Mouse (Mus musculus): ENCODE results near the gene Scd4. TPM values are rescaled to one million over a fixed set of nuclear protein-coding genes. Genes with fewer than 3 reads are reported as not detected.
A peak's percentile ranks its signal among the peaks of the same experiment; 100 is the strongest.

Gene Scd4
- polyA plus RNA-seq, 1 experiment from 2014 or later, result 0.12 TPM

DNA sequence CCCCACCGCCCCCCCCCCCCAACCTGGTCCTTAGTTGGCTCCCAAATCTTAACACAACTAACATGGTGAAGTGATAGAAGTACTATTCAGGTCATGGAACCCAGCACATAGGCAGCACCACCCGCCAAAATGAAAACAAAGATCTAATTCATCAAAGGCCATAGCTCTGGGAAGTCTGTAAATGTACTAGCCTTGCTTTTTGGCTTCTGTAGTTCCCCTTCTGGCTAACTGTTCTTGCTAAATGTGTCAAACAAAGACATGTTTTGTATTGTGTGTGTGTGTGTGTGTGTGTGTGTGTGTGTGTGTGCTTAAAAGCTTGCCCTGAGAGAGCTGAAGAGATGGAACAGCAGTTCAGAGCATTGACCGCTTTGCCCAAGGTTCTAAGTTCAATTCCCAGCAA is 19.8 kb upstream of the Scd4 start:
- TF ChIP-seq CTCF (IDR thresholded peaks at IDR 0.05; ENCODE audit: low read depth), result no peak
- ATAC-seq (replicated peaks; ENCODE audit: low FRiP score, low read depth) (no peak), DNase-seq (ENCODE audit: low spot score) (no peak)
- Histone ChIP-seq H3K9me3 (replicated peaks; ENCODE audit: low read length) (no peaks in the 10 kb centered on the region), H3K27ac (no peak overlapping the region), H3K4me3 (replicated peaks; ENCODE audit: low read depth, low read length) (no peak overlapping the region), H3K4me2 (ENCODE audit: low read length) (no peak overlapping the region), H3K27me3 (ENCODE audit: insufficient read depth, low read length) (no peaks in the 10 kb centered on the region), H3K9ac (ENCODE audit: low read depth, low read length) (no peak overlapping the region), H3K4me1 (replicated peaks; ENCODE audit: insufficient read depth, low read length) (peaks cover 13% of the 10 kb centered on the region), H3K36me3 (ENCODE audit: insufficient read depth, low read length) (no peaks in the 10 kb centered on the region)
- WGBS, result 82% methylated on average over 3 of the region's 3 CpGs

DNA sequence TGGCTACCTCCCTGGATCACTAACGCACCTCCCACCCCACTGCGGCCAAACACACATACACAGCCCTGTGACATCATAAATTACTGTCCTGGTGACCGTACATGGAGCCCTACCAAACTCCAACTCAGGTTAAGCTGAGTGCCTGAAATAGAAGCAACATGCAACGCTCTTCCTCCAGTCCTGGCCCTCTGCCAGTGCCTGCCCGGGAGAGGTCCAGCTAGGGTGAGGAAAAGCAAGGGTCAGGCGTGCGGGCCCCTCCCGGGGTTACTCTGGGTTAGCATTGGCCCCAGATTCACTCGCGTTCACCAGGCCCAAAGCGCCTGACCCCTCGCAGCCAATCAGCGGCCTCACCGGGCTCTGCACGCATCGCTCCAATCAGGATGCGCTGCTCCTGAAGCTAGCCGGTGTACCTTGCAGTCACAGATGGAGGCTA is 18.5 kb upstream of the Scd4 start:
- ATAC-seq (replicated peaks; ENCODE audit: low FRiP score, low read depth) (peak; percentile 96), DNase-seq (ENCODE audit: low spot score) (peak; percentile 80)
- Histone ChIP-seq H3K27ac (peak overlapping the region; percentile 84), H3K4me3 (replicated peaks; ENCODE audit: low read depth, low read length) (peak overlapping the region; percentile 51), H3K9me3 (replicated peaks; ENCODE audit: low read length) (no peaks in the 10 kb centered on the region), H3K27me3 (ENCODE audit: insufficient read depth, low read length) (no peaks in the 10 kb centered on the region), H3K4me1 (replicated peaks; ENCODE audit: insufficient read depth, low read length) (peaks cover 13% of the 10 kb centered on the region), H3K9ac (ENCODE audit: low read depth, low read length) (peak overlapping the region; percentile 59), H3K4me2 (ENCODE audit: low read length) (peak overlapping the region; percentile 73), H3K36me3 (ENCODE audit: insufficient read depth, low read length) (no peaks in the 10 kb centered on the region)
- no peak for TF ChIP-seq CTCF (IDR thresholded peaks at IDR 0.05; ENCODE audit: low read depth)
- 1% methylated on average over 18 of the region's 18 CpGs for WGBS

DNA sequence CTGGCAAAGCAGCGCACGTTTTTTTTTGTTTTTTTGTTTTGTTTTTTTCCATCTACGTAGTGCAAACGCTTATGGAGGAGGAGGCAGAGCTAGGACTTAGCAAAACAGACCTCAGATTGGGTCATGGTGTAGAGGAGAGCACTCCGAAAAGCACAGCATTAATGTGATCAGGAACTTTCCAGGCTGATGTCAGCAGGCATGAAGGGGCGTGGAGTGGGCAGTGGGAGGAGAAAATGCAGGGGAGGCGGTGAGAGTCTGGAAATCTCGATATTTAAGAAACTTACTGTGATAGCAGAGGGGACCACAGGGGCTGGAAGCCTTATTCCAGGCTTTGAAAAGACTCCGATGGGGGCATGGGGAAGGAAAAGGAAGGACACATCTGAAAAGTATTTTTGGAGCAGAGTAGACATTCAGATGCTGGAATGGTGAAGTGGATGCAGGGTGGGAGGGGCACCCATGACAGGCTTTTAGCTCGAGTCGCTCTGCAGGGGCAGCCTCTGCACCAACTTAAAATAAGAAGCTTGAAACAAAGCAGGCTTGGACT is 17.9 kb upstream of the Scd4 start:
- no peak for TF ChIP-seq CTCF (IDR thresholded peaks at IDR 0.05; ENCODE audit: low read depth)
- DNase-seq (ENCODE audit: low spot score), result peak; percentile 81
- H3K27me3 ChIP-seq (ENCODE audit: insufficient read depth, low read length), result no peaks in the 10 kb centered on the region
- H3K4me3 ChIP-seq (replicated peaks; ENCODE audit: low read depth, low read length), result peak overlapping the region; percentile 51
- H3K4me1 ChIP-seq (replicated peaks; ENCODE audit: insufficient read depth, low read length), result peaks cover 13% of the 10 kb centered on the region
- H3K27ac ChIP-seq, result peak overlapping the region; percentile 84
- H3K9ac ChIP-seq (ENCODE audit: low read depth, low read length), result peak overlapping the region; percentile 59
- H3K4me2 ChIP-seq (ENCODE audit: low read length), result peak overlapping the region; percentile 73
- H3K36me3 ChIP-seq (ENCODE audit: insufficient read depth, low read length), result no peaks in the 10 kb centered on the region
- ATAC-seq (replicated peaks; ENCODE audit: low FRiP score, low read depth), result peak; percentile 76; the same call in 1 of the 2 replicates
- under 1% methylated on average over 11 of the region's 11 CpGs for WGBS
- H3K9me3 ChIP-seq (replicated peaks; ENCODE audit: low read length), result no peaks in the 10 kb centered on the region

DNA sequence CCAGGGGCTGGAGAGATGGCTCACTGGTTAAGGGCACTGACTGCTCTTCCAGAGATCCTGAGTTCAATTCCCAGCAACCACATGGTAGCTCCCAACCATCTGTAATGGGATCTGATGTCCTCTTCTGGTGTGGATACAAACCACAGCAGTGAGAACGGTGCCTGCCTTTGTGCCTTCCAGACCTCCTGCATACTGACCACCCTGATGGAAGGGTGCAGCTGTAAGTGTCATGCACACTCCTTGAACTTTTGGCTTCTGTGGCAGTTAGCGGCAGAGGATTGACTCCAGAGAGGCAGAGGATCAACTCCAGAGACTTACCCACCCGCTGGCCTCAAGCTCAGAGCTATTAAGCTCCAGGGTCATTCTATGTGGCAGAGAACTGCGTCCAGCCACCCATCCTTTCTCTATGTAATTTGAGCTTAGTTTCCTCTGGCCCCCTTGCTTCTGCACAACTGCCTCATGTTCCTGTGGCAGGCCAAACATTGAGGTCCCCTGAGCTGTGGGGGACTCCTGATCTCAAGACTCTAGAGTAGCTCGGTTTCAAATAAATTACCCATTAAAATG is 16.1 kb upstream of the Scd4 start:
- 35% methylated on average over 5 of the region's 5 CpGs for WGBS
- H3K9ac ChIP-seq (ENCODE audit: low read depth, low read length), result no peak overlapping the region

DNA sequence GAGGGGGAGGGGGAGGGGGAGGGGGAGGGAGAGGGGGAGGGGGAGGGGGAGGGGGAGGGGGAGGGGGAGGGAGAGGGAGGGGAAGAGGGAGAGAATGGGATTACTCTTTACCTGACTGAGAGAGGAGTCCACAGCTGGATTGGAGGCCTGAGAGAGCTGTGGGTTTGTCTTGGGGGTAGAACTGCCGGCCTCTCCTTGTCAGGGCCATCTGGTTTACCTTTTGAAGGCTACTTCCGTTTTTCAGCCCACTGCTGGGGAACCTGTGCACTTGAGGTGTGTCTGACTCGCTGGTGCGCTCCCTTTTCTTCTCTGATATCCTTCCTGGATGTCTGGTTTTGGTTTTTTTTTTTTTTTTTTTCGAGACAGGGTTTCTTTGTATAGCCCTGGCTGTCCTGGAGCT is 15.5 kb upstream of the Scd4 start:
- ATAC-seq (replicated peaks; ENCODE audit: low FRiP score, low read depth) (no peak), DNase-seq (ENCODE audit: low spot score) (no peak)
- H3K9ac ChIP-seq (ENCODE audit: low read depth, low read length), result no peak overlapping the region
- peaks cover 4% of the 10 kb centered on the region; the same call in 1 of the 2 replicates for H3K4me1 ChIP-seq (replicated peaks; ENCODE audit: insufficient read depth, low read length)
- no peaks in the 10 kb centered on the region for H3K36me3 ChIP-seq (ENCODE audit: insufficient read depth, low read length)
- no peak overlapping the region for H3K4me2 ChIP-seq (ENCODE audit: low read length)
- no peak overlapping the region for H3K27ac ChIP-seq
- H3K4me3 ChIP-seq (replicated peaks; ENCODE audit: low read depth, low read length), result no peak overlapping the region
- no peak for TF ChIP-seq CTCF (IDR thresholded peaks at IDR 0.05; ENCODE audit: low read depth)
- 86% methylated on average over 5 of the region's 5 CpGs for WGBS
- H3K9me3 ChIP-seq (replicated peaks; ENCODE audit: low read length), result no peaks in the 10 kb centered on the region
- no peaks in the 10 kb centered on the region for H3K27me3 ChIP-seq (ENCODE audit: insufficient read depth, low read length)

More for the DNA sequence above, 16.1 kb upstream of the Scd4 start:
- Histone ChIP-seq H3K4me2 (ENCODE audit: low read length) (no peak overlapping the region), H3K27ac (no peak overlapping the region), H3K4me1 (replicated peaks; ENCODE audit: insufficient read depth, low read length) (peaks cover 6% of the 10 kb centered on the region), H3K9me3 (replicated peaks; ENCODE audit: low read length) (no peaks in the 10 kb centered on the region), H3K4me3 (replicated peaks; ENCODE audit: low read depth, low read length) (no peak overlapping the region), H3K36me3 (ENCODE audit: insufficient read depth, low read length) (no peaks in the 10 kb centered on the region), H3K27me3 (ENCODE audit: insufficient read depth, low read length) (no peaks in the 10 kb centered on the region)
- ATAC-seq (replicated peaks; ENCODE audit: low FRiP score, low read depth), result no peak
- no peak for DNase-seq (ENCODE audit: low spot score)
- no peak for TF ChIP-seq CTCF (IDR thresholded peaks at IDR 0.05; ENCODE audit: low read depth)

DNA sequence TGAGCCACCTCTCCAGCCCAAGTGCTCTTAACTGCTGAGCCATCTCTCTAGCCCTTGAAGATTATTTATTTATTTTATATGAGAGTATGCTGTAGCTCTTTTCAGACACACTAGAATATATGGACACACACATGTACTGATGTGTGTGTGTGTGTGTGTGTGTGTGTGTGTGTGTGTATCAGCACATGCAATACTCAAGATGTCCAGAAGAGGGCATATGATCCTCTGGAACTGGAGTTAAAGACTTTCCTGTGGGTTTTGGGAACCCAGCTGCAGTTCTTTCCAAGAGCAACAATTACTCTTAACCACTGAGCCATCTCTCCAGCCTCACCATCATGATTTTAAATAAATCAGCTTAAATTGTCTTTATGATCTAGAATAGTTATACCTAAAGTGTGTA is 14.3 kb upstream of the Scd4 start:
- Histone ChIP-seq H3K9ac (ENCODE audit: low read depth, low read length) (no peak overlapping the region), H3K27me3 (ENCODE audit: insufficient read depth, low read length) (no peaks in the 10 kb centered on the region), H3K4me2 (ENCODE audit: low read length) (no peak overlapping the region), H3K27ac (no peak overlapping the region), H3K36me3 (ENCODE audit: insufficient read depth, low read length) (no peaks in the 10 kb centered on the region), H3K4me3 (replicated peaks; ENCODE audit: low read depth, low read length) (no peak overlapping the region), H3K4me1 (replicated peaks; ENCODE audit: insufficient read depth, low read length) (peaks cover 4% of the 10 kb centered on the region; the same call in 1 of the 2 replicates), H3K9me3 (replicated peaks; ENCODE audit: low read length) (no peaks in the 10 kb centered on the region)
- DNase-seq (ENCODE audit: low spot score) (no peak), ATAC-seq (replicated peaks; ENCODE audit: low FRiP score, low read depth) (no peak)
- peak; percentile 36 for TF ChIP-seq CTCF (IDR thresholded peaks at IDR 0.05; ENCODE audit: low read depth)
